Mouse (Mus musculus) G1E (cell line): ENCODE data around the gene Clcn2. TPM values are rescaled to one million over a fixed set of nuclear protein-coding genes. Genes with fewer than 3 reads are reported as not detected.

Experiments used
- ATAC-seq: 2 replicates; pipeline ENCODE4 v1.8.0; 2016; ENCODE audit warnings: mild to moderate bottlenecking; ENCODE audit not compliant: insufficient number of reproducible peaks, poor library complexity, low FRiP score, severe bottlenecking; ENCODE audit errors: extremely low read depth
- DNase-seq: peaks from one replicate; pipeline ENCODE4 v3.0.0; 2012; ENCODE audit warnings: low spot score
- H3K27me3 ChIP-seq: 2 replicates; pipeline ENCODE4 v1.6.1; 2012; ENCODE audit warnings: mild to moderate bottlenecking, low read length, inconsistent platforms; ENCODE audit not compliant: insufficient read depth
- H3K36me3 ChIP-seq: replicated peaks from 2 replicates; pipeline ENCODE3; 2012; ENCODE audit warnings: mild to moderate bottlenecking, inconsistent platforms
- H3K4me1 ChIP-seq: 2 replicates; pipeline ENCODE4 v1.6.1; 2012; ENCODE audit warnings: low read depth, low read length, inconsistent platforms, mixed read lengths; ENCODE audit not compliant: insufficient read depth
- H3K4me3 ChIP-seq: 2 replicates; pipeline ENCODE4 v1.5.1; 2012; ENCODE audit warnings: low read depth, mild to moderate bottlenecking, inconsistent platforms, low read length, moderate library complexity, mixed read lengths
- H3K9me3 ChIP-seq: replicated peaks from 2 replicates; pipeline ENCODE4 v1.6.1; 2012; ENCODE audit warnings: inconsistent platforms
- CTCF ChIP-seq: IDR thresholded peaks from 2 replicates; pipeline ENCODE4 v1.5.1; 2012; ENCODE audit warnings: low read depth, low read length, inconsistent platforms, mixed read lengths
- GATA1 ChIP-seq: IDR thresholded peaks from 2 replicates; pipeline ENCODE4 v1.6.1; 2012; ENCODE audit warnings: borderline replicate concordance, low read length, inconsistent platforms, mixed read lengths
- GATA2 ChIP-seq: IDR thresholded peaks from 2 replicates; pipeline ENCODE4 v1.6.1; 2012; ENCODE audit warnings: low read depth, low read length, inconsistent platforms, borderline replicate concordance
- POLR2AphosphoS5 ChIP-seq: IDR thresholded peaks from 2 replicates; pipeline ENCODE4 v1.6.1; 2012; ENCODE audit warnings: low read depth, low read length, inconsistent platforms; ENCODE audit not compliant: insufficient replicate concordance
- TAL1 ChIP-seq: conservative IDR thresholded peaks from 2 replicates; pipeline ENCODE4 v1.6.1; 2012; ENCODE audit warnings: low read depth, low read length, inconsistent platforms, mixed read lengths
- polyA plus RNA-seq: library from polyadenylated mRNA; stranded (reverse); fragments of >175 nt; gene quantifications from 2 replicates; pipeline ENCODE4 v1.2.3, GENCODE M21; 2012
- total RNA-seq, 2 experiments: library from RNA; stranded (forward) in 1 of 2; stranded (reverse) in 1 of 2; fragments of 200-1000 nt in 1 of 2; fragments of >200 nt in 1 of 2; fragmentation: Nextera tagmentation in 1 of 2; gene quantifications; 2 replicates each; pipeline ENCODE4 v1.2.3; 2014 to 2017

Clcn2 gene
- total and polyA plus RNA-seq, 3 experiments, result 16.4 to 55.5 (median 25.8) TPM

DNA sequence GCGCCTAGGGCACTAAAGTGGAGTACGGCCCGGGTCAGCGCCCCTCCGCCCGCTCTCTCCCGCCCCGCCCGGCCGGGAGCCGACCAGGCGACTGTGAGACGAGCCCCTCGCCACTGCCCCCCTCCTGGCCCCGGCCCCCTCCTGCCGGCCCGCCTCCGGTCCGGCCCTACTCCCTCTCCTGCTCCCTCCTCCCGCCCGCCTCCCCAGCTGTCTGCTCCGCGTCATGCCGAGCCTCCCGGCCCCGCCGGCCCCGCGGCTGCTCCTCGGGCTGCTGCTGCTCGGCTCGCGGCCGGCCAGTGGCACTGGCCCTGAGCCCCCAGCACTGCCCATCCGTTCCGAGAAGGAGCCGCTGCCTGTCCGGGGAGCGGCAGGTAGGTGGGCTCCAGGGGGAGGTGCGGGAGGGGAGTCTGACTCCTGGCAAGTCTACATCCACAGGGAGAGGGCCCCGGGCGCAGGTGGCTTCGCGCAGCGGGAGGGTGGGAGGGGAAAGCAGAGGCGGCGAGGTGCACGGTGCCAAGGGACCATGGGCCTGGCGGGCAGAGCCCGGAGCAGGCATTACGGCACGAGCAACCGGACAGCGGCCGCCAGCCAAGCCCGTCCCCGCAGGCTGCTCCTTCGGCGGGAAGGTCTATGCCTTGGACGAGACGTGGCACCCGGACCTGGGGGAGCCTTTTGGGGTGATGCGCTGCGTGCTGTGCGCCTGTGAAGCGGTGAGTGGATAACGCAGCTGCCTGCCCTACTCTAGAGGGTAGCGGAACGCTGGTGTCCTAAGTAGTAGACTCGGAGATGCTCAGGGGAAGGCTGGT, 15.6 kb upstream of the Clcn2 start, which contains the start of gene Chrd:
Chrd (plus strand) TSS at position 203 of the 806 bp plus-strand sequence.
- Histone ChIP-seq H3K4me3 (no peak within 1 kb of the TSS), H3K27me3 (peaks cover 90% of the 10 kb centered on the region), H3K4me1 (peaks cover 3% of the 10 kb centered on the region; the same call in 1 of the 2 replicates), H3K36me3 (no peaks in the 10 kb centered on the region), H3K9me3 (no peaks in the 10 kb centered on the region)
- TF ChIP-seq GATA2, result no peak
- ATAC-seq, result no peak
- no peak for DNase-seq

DNA sequence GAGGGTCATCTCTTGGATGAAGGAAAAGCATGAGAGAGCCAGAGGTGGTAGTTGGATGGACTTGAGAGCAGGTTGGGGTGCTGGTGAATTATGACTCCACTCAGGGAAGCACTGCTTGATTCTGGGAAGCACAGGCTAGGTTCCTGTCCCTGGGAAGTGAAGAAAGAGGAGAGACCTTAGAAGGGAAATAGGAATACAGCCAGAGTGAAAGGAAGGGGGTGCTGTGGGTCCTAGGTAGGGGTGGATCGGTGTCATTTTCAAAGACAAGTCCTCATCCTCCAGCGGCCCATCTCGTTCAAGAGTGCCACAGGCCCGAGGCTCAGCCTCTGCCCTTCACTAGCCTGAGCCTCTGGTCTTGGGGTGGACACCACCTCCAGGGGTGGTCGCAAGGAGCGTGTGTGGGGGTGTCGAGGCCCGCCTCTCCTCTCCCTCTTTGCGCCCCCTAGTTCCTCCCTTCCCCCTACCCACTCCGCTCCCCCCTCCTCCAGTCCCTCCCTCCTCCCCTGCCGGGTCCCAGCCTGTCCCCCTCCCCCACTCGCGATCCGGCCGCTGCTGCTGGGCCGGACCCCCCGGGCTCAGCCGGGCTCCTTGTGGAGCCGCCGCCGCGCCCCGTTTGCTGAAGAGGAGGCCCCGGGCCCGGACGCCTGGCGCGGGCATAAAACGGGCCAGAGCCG, 14.8 kb upstream of the Clcn2 start:
- no peak for TF ChIP-seq POLR2AphosphoS5
- TF ChIP-seq GATA2, result no peak
- no peak for TF ChIP-seq GATA1
- no peak for TF ChIP-seq TAL1
- TF ChIP-seq CTCF, result no peak
- Histone ChIP-seq H3K4me1 (peaks cover 3% of the 10 kb centered on the region; the same call in 1 of the 2 replicates), H3K4me3 (no peak overlapping the region), H3K36me3 (no peaks in the 10 kb centered on the region), H3K9me3 (no peaks in the 10 kb centered on the region), H3K27me3 (peaks cover 89% of the 10 kb centered on the region)
- ATAC-seq (no peak), DNase-seq (no peak)

DNA sequence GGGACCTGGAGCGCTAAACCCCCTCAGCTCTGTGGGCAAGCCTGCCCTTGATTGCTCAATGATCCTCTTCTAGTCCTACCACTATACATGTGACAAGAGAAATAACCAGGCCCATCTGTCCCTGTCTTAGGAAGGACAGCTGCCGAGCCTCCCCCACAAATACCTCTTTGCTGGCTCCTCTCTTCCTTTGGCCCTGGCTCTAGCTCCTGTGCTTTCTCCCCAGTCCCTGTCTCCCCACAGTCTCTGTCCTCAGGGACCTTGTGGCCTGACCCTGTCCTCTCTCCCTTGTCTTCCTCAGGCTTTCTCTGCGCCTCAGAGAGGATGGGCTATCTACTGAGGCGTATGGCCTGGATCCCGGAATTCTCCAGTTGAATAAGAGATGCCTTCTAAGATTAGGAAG, 14.1 kb upstream of the Clcn2 start:
- Histone ChIP-seq H3K36me3 (no peaks in the 10 kb centered on the region), H3K27me3 (peaks cover 82% of the 10 kb centered on the region), H3K9me3 (no peaks in the 10 kb centered on the region), H3K4me1 (peaks cover 3% of the 10 kb centered on the region; the same call in 1 of the 2 replicates), H3K4me3 (no peak overlapping the region)
- ATAC-seq, result no peak
- TF ChIP-seq GATA2 (no peak), TAL1 (no peak), POLR2AphosphoS5 (no peak), GATA1 (no peak), CTCF (no peak)
- no peak for DNase-seq

DNA sequence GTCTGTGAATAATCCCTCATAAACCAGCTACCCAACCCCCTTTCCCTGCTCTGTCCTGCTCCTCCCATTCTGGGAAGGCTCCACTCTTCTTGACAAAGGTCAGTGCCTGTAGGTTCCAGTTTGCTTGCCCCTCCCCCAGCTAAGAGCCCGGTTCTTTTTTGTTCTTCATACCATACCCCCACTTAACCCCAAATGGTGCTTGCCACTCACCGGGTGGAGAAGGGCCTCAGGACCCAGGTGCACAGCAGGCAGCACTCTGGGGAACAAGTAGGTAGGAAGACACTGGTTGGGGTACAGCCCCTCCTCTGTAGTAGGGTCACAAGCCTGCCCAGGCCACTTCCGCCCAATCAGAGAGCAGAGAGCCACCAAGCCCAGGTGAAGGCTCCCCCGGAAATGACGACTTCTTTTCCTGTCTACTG, 12.8 kb upstream of the Clcn2 start:
- TF ChIP-seq GATA2 (no peak), GATA1 (no peak), TAL1 (no peak), POLR2AphosphoS5 (no peak)
- DNase-seq, result no peak
- H3K36me3 ChIP-seq, result no peaks in the 10 kb centered on the region
- no peaks in the 10 kb centered on the region for H3K9me3 ChIP-seq
- H3K4me3 ChIP-seq, result no peak overlapping the region
- peaks cover 3% of the 10 kb centered on the region; the same call in 1 of the 2 replicates for H3K4me1 ChIP-seq
- no peak for ATAC-seq
- H3K27me3 ChIP-seq, result peaks cover 79% of the 10 kb centered on the region

DNA sequence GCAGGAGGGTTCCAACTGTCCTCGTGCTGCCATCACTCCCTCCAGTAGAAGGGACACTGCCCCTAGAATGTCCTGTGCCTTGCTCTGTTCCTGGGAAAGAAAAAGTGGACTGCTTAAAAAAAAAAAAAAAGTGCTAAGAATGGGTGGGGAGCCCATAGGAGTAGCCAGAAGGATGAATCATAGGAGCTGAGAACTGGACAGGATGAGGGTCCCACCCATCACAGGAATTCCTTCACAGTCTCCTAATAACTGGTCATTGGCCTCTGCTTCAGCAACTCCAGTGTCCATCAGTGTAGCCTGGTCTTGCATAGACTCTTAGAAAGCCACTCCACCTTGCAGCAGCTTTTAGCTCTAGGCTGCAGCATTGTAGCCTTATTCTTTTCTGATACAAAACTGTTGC, 8.8 kb upstream of the Clcn2 start:
- TF ChIP-seq GATA1, result no peak
- TF ChIP-seq CTCF, result no peak
- no peak for TF ChIP-seq POLR2AphosphoS5
- TF ChIP-seq GATA2, result no peak
- TF ChIP-seq TAL1, result no peak
- peaks cover 46% of the 10 kb centered on the region for H3K27me3 ChIP-seq
- no peak overlapping the region for H3K4me3 ChIP-seq
- no peak for DNase-seq
- ATAC-seq, result no peak
- peaks cover 21% of the 10 kb centered on the region for H3K36me3 ChIP-seq
- H3K4me1 ChIP-seq, result peaks cover 14% of the 10 kb centered on the region
- H3K9me3 ChIP-seq, result no peaks in the 10 kb centered on the region

DNA sequence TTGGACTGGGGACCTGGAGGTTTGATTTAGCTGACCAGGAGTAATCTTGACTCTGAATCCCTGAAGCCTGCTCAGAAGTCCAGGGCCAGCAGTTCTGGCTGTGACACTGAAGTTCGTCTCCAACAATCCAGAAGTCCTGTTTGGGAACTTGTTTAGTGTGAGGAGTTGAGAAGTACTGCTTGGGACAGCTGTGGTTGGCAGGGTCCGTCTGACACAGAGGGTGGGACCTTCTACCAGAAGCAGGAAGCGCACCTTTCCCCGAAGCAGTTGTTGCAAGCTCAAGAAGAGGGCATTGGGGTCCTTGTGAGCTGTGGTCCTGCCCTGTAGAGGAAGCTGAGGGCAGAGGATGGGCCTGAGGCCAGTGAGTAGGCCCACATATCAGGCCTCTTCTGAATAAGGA, 8.2 kb upstream of the Clcn2 start:
- Histone ChIP-seq H3K9me3 (no peaks in the 10 kb centered on the region), H3K27me3 (peaks cover 43% of the 10 kb centered on the region), H3K4me3 (no peak overlapping the region), H3K4me1 (peaks cover 14% of the 10 kb centered on the region), H3K36me3 (peaks cover 27% of the 10 kb centered on the region)
- DNase-seq (no peak), ATAC-seq (no peak)
- TF ChIP-seq POLR2AphosphoS5 (no peak), TAL1 (no peak), GATA1 (no peak), GATA2 (no peak), CTCF (no peak)
